Mouse (Mus musculus) cerebellum, adult 2 months (tissue): Measurements from ENCODE around the gene Spred1.

Source experiments
- CTCF ChIP-seq: fragments of 200-500 bp; IDR thresholded peaks from 2 replicates; pipeline ENCODE4 v1.5.1; 2011; ENCODE audit warnings: low read depth, mild to moderate bottlenecking, control low read depth, low read length, moderate library complexity, borderline replicate concordance; ENCODE audit not compliant: insufficient read depth
- POLR2A ChIP-seq: fragments of 200-500 bp; IDR thresholded peaks from 2 replicates; pipeline ENCODE4 v1.6.1; 2011; ENCODE audit warnings: low read length, control low read depth, borderline replicate concordance; ENCODE audit not compliant: insufficient read depth

GRCm38 (mm10) chr2:117113762-117114161 lies 7.4 kb upstream of the Spred1 start:
- TF ChIP-seq CTCF (no peak), POLR2A (no peak)
